Mouse (Mus musculus): ENCODE results near the gene Sh3gl2.

Sh3gl2 gene

DNA sequence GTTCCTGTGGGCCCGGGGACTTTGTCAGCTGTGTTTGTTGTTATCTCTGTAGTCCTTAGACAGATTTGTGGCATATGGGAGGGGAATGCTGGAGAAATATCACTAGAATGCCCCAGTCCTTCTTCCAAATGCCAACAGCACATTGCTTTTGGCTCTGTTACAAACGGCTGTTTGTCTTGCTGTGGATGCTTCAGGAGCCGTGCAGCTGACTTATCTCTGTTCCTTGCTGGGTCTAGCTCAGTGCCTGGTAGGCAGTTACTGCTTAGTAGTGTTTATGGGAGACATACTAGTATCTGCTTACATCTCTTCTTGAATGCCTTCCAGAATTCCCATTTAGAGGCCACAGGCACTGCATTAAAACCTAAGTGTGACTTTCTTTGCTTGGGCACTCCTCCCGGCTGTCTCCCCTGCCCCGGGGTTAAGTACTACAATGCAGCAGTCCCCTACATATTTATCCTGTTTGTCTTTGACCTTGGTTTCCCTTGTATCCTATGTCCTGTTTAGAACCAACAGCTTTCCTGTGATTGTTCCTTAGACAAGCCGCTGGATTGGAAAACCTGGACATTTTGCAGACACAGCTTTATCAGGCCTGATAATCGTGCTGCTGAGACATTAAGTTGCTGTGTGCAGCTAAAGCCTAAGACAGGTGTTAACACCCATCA, 101.1 kb downstream of the Sh3gl2 start:
- no peak for DNase-seq (ENCODE audit: low spot score)

GRCm38 (mm10) chr4:85319092-85319491, 114.2 kb downstream of the Sh3gl2 start:
- DNase-seq (ENCODE audit: low spot score): no peak

DNA sequence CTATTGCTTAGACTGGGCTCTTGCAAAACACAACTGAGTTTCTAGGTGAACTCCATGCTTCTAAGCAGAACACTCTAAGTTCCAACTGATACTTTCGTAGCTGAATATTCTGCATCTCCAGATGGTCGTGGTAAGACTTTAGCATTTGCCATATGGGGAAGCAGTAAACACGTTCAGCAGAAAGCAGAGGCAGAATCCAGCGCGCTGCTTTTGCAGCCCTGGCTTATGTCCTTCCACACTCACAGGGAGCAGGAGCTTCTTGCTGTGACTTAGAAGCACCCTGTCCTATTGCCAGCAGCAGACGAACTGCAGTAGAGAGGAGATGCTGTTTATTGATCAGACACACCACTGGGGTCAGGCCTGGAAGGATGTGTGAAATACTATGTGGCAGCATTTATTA, 120.5 kb downstream of the Sh3gl2 start:
- DNase-seq (ENCODE audit: low spot score): no peak

DNA sequence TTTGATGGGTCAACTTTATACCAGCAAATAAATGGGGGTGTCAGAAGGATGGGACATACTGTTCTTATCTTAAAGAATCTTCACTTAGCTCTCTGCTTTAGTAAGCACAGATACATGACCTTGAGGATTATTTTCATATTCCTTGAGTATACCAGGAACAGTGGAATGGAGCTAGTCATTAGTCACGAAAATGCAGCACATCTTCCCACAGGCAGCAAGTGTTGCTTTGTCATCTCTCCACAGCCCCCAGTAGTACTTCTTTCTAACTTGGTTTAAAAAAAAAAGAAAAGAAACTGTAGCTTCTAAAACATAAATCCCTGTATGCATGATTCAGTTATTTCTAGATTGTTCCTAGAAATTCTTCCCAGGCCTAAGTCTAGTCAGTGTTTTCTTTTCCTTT, 121.1 kb downstream of the Sh3gl2 start:
- DNase-seq (ENCODE audit: low spot score): no peak

DNA sequence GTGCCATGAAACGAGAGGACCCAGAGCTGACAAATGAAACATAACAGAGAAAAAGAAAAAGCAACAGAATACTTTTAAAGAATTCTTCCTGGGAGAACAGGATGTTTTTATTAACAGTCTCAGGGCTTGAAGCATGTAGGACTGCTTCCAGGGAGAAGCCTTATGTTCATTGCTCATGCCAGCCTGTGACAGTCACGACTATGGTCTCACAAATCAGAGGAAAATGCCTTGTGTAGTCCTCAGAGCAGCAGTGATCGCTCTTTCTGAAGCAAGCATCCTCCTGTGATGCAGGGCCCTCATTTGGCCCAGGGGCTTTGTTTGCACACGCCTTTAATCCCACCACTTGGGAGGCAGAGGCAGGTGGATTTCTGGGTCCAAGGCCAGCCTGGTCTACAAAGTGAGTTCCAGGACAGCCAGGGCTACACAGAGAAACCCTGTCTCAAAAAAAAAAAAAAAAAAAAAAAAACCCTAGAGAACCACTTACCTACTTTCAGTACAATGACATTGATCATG, 129.8 kb downstream of the Sh3gl2 start:
- DNase-seq (ENCODE audit: low spot score): no peak

- no peak for DNase-seq (ENCODE audit: low spot score)
These were observed 131.4 kb downstream of the Sh3gl2 start for GRCm38 (mm10) chr4:85336356-85336755.

DNA sequence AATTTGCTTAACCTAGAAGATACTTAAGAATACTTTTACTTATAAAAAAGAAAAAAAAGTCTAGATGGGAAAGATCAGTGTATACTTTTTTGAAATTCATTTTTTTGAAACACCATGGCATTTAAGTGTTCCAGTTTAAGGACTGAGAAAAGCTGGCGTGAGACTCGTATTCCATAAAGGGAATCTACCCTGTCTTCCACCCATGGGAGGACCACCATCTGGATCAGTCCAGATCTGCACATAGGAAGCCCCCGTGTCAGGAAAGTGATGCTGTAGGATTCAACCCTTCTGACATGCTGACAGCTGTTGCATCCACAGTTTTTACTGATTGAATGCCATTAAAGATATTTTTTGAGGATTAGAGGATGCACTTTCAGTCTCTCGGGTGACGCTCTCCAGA, 134.2 kb downstream of the Sh3gl2 start:
- DNase-seq (ENCODE audit: low spot score): no peak

- DNase-seq (ENCODE audit: low spot score): no peak
These were observed 135.8 kb downstream of the Sh3gl2 start for GRCm38 (mm10) chr4:85340686-85341085.

DNA sequence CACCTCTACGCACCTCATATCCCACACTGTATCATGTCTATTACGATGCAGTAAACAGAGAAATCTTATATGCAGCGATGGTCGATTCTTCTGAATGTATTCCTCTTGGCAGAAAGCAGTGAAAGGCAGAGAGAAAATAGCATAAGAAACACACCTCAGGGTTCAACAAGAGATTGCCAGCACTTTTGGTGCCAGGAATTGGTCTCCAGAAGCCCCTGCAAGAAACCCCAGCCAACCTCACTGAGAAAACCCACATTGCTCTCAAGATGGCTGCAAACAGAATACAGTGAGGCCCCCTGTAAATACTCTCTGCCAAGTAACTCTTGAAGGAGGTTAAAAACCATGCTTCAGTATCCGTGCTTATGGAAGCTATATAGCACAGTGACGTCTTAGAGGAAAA, 141.0 kb downstream of the Sh3gl2 start:
- no peak for DNase-seq (ENCODE audit: low spot score)

GRCm38 (mm10) chr4:85348079-85348643, 143.2 kb downstream of the Sh3gl2 start:
- DNase-seq (ENCODE audit: low spot score): no peak

DNA sequence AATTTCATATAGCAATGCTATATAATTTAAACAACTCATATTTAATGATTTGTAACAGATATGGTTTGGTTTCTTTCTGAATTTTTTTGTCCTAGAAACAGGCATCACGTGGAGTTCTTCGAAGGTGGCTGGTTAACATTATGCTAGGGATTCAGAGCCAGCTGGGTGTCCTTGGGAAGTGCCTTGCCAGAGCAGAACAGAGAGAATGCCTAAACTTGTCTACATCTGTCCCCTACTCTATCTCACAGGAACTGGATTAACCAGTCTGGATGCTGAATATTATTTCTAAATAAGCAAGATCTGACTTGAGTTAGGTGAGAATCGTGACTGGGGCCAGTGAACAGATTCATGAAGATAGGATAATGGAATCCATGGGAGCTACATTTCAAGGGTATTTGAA, 157.7 kb downstream of the Sh3gl2 start:
- DNase-seq (ENCODE audit: low spot score): no peak

DNA sequence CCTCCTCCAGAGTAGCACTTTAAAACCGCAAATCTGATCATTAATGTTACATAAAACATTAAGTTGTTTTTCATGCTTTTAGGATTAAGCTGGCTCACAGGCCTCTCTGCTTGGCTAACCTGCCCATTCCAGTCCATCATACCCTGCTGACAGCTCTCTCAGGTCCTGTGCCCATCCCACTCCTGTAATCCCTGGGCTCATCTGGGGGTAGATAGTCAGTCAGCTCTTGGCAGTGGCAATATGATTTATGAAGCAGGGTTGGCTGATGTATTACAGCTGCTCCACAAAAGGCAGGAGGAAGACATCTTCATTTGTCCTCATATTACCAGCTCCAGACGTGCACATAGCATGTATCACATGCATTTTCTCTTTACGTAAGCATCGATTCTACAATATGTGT, 158.3 kb downstream of the Sh3gl2 start:
- no peak for DNase-seq (ENCODE audit: low spot score)

GRCm38 (mm10) chr4:85371036-85371435, 166.1 kb downstream of the Sh3gl2 start:
- DNase-seq (ENCODE audit: low spot score): no peak

- no peak for DNase-seq (ENCODE audit: low spot score)
These were observed 169.9 kb downstream of the Sh3gl2 start for GRCm38 (mm10) chr4:85374801-85375200.

DNA sequence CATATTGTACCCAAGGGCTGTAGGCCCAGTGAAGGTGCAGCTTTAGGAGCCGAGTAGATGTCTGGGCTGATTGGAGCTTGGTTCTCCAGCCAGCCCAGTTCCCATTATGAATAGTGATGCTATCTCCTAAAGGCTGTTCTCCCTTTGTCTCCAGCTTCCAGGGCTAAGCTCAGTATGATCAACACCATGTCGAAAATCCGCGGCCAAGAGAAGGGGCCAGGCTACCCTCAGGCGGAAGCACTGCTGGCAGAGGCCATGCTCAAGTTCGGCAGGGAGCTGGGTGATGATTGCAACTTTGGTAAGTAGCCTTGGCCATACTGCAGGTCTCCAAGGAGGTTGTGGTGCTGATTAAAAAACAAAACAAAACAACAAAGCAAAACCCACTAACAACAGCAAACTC, 171.3 kb downstream of the Sh3gl2 start:
- DNase-seq (ENCODE audit: low spot score): no peak

- no peak for DNase-seq (ENCODE audit: low spot score)
These were observed 171.7 kb downstream of the Sh3gl2 start for GRCm38 (mm10) chr4:85376610-85377009.

DNA sequence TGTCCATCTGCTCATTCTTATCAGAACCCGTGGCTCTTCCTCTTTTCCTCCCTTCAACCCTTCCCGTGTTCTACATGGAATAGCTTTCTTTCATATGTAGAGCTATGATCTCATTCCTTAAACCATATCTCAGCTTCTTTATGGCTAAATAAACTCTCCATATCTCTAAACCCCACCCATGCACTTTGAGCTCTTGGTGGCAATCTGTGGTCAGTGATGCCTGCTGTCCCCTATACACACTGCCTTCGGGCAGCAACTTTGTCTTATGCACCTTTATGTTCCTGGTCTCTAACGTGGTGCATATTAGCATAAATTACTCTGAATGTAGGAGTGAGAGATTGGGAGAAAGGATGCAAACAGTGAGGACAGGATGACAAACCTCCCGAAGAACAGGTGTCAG, 180.3 kb downstream of the Sh3gl2 start:
- no peak for DNase-seq (ENCODE audit: low spot score)

DNA sequence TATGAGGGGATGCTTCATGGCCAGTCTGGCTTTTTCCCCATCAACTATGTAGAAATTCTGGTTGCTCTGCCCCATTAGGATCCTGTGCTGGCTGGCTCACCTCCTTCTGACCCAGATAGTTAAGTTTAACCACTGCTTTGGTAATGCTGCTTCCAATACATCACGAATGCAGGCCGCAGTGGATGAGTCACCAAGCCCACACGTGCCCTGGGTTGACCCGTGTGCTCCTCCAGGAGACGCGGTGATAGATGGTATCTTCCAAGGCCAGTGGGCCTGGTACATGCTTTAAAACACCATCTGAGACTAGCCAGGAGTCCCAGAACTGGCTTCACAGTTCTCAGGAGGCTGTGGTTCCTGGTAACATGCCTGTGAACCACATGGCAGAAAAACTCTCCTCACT, 182.8 kb downstream of the Sh3gl2 start:
- DNase-seq (ENCODE audit: low spot score): no peak

GRCm38 (mm10) chr4:85391795-85392194, 186.9 kb downstream of the Sh3gl2 start:
- no peak for DNase-seq (ENCODE audit: low spot score)

DNA sequence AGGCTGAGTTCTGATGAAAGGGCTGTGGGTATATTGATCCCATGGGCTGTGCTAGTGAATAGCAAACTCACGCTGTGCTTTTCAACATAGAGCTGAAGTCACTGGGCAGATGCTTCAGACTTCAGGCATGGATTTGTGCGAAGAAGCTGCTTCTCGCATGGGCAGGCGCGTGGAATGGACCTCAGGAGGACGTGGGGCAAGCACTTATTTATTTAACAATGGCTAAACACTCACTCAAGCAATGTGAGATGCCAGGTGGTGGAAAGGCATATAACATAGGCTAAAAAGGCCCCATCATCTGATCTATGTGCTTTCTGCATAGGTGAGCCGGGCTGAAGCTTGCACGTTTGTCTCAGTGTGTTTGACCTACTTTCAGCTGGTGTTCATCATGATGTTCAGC, 193.8 kb downstream of the Sh3gl2 start:
- DNase-seq (ENCODE audit: low spot score): no peak

DNA sequence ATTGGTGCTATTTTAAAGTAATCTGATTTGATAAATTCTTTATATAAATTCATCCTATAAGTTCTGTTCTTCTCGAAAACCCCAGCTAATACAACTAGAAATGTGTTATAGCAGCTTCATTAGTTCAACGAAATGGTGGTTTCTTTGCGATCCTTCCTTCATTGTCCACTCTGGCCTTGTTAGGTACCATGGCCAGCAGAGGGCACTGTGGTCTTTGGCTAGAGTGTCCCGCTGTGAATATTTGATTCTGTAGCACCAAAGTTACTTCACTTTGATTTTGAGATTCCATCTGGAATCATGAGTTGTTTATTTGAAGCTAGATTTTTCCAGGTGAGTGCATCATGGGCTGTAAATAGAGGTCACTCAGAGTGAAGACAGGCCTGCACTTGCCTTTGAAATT, 197.9 kb downstream of the Sh3gl2 start:
- DNase-seq (ENCODE audit: low spot score): peak; percentile 58

DNA sequence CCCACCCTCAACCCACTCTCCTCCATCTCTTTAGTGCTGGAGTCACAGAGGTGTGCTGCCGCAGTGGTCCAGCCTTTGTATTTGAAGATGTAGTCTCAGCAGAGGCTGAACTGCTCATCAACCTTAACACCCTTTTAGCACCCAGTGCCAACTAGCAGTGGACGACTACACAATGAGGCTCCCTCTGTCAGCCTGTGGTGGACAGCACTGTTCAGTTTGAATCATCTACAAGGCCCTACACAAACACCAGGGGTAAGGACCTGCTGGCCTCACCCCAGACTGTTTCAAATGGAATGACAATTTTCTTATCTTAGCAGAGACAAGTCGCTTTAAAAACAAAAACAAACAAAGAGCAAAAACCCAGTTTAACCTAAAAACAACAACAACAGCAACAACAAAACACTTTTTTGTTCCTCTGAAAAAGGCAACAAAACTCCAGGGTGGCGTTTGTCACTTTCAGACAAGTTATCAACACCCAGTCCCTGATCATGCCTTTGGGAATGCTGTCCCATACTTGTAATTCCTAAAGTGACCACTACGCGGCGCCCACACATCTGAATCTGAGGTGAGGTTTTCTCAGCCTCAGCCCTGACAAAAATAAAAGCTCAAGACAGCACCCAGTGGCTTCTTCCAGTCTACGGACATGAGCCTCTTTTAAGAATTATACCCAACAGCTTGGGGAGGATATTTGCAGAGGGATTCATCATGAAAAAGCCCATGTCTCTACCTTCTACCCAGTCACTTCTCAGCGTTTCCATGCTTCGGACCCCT, 199.7 kb downstream of the Sh3gl2 start:
- peak; percentile 73 for DNase-seq (ENCODE audit: low spot score)

DNA sequence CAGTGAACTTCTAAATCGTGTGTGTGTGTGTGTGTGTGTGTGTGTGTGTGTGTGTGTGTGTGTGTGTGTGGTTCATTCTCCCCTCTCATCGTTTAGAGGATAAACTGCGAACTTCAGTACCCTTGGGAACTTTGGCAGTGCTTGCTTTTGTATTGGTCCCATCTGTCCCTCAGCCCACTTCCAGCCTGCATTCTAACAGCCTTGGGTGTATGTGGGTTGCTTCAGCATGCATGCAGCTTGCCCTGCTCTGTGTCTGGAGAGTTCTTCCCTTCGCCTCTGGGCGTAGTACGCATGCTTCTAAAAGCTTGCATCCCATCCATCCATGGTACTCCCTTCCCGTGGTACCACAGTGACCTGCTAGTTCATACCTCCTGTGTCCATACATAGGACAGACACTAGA, 200.3 kb downstream of the Sh3gl2 start:
- DNase-seq (ENCODE audit: low spot score): no peak
